ENCODE assay signal across 35 mouse cellular contexts in genomic region chr5:48545825-48546224, GRCm38 (mm10).
"Had no signal": no experiment of that assay in that cellular context is flagged by ENCODE, and none has a peak within 500 bp of the region (broad histone marks: within the 10 kb centered on the region; RNA-seq: fewer than 3 reads in every experiment).

No protein-coding gene starts in this region.

- H3K9ac ChIP-seq: heart, embryonic 12.5 days; heart, embryonic 13.5 days; heart, embryonic 15.5 days; hindbrain, embryonic 12.5 days; hindbrain, embryonic 13.5 days; hindbrain, embryonic 14.5 days; hindbrain, embryonic 15.5 days; intestine, embryonic 15.5 days; kidney, embryonic 15.5 days had no signal

- H3K4me2 ChIP-seq: heart, embryonic 11.5 days; heart, embryonic 12.5 days; heart, embryonic 13.5 days; heart, embryonic 15.5 days; hindbrain, embryonic 12.5 days; hindbrain, embryonic 13.5 days; hindbrain, embryonic 14.5 days; hindbrain, embryonic 15.5 days; intestine, embryonic 15.5 days; kidney, embryonic 15.5 days had no signal

- ATAC-seq: hindbrain, embryonic 16.5 days; hindbrain, postnatal 0 days; inflammation-experienced regulatory T-cells, adult 6 months; intestine, embryonic 15.5 days; intestine, embryonic 16.5 days; intestine, postnatal 0 days had no signal

- H3K9me3 ChIP-seq: heart, embryonic 12.5 days; heart, embryonic 13.5 days; heart, embryonic 15.5 days; hindbrain, embryonic 10.5 days; hindbrain, embryonic 12.5 days; hindbrain, embryonic 13.5 days; hindbrain, embryonic 15.5 days; intestine, embryonic 15.5 days; kidney, embryonic 15.5 days had no signal

- DNase-seq: heart, postnatal 10 days; heart, postnatal 14 days; heart, postnatal 36 days; heart, postnatal 4 days; kidney, adult 11 months; kidney, adult 18-20 months; kidney, adult 2 months; kidney, adult 8-10 months; kidney, adult 9 months; kidney, postnatal 10 days; kidney, postnatal 14 days; kidney, postnatal 25 days; kidney, postnatal 36 days; kidney, postnatal 4 days; layer of hippocampus, adult 9-11 months; layer of hippocampus, postnatal 36 days had no signal

- H3K27ac ChIP-seq: heart, embryonic 13.5 days; heart, embryonic 15.5 days; hindbrain, embryonic 10.5 days; hindbrain, embryonic 12.5 days; hindbrain, embryonic 13.5 days; hindbrain, embryonic 14.5 days; hindbrain, embryonic 15.5 days; hindbrain, postnatal 0 days; intestine, embryonic 15.5 days; kidney, embryonic 15.5 days; kidney, postnatal 0 days; layer of hippocampus, adult 2 months; left cerebral cortex, adult 2 months had no signal

- H3K4me3 ChIP-seq: heart, embryonic 12.5 days; heart, embryonic 13.5 days; heart, embryonic 15.5 days; hindbrain, embryonic 10.5 days; hindbrain, embryonic 12.5 days; hindbrain, embryonic 13.5 days; hindbrain, embryonic 15.5 days; intestine, embryonic 15.5 days; kidney, embryonic 15.5 days; layer of hippocampus, adult 2 months; left cerebral cortex, adult 2 months had no signal

- H3K4me1 ChIP-seq: heart, embryonic 12.5 days; heart, embryonic 13.5 days; heart, embryonic 15.5 days; hindbrain, embryonic 13.5 days; hindbrain, embryonic 15.5 days; intestine, embryonic 15.5 days; kidney, embryonic 15.5 days had no signal

- H3K27me3 ChIP-seq: heart, embryonic 12.5 days; heart, embryonic 13.5 days; heart, embryonic 15.5 days; hindbrain, embryonic 12.5 days; hindbrain, embryonic 13.5 days; hindbrain, embryonic 15.5 days; intestine, embryonic 15.5 days; kidney, embryonic 15.5 days had no signal

- H3K36me3 ChIP-seq: heart, embryonic 12.5 days; heart, embryonic 13.5 days; heart, embryonic 15.5 days; hindbrain, embryonic 10.5 days; hindbrain, embryonic 12.5 days; hindbrain, embryonic 13.5 days; hindbrain, embryonic 15.5 days; intestine, embryonic 15.5 days; kidney, embryonic 15.5 days had no signal
